Mouse (Mus musculus): ENCODE data around the gene Gad2.

Gad2 gene

DNA sequence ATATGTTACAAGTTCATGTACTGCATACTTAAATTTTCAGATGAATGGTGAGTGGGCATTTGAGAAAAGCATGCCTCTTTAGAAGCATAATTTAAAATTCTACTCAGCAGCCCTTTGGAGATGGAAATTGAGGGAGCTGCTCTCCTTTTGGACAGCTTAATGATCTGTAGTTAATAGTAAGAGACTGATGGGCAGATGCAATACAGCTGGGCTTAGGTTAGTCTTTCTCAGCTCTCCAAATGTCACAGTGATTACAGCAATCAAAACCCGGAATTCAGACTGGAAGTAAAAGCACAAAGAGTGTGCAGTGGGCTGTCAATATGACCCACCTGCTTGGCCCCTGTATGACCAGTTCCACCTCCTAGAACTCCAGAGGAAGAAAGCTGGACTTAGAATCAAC is 24.1 kb downstream of the Gad2 start:
- no peak for DNase-seq (ENCODE audit: low read depth, low spot score)

DNA sequence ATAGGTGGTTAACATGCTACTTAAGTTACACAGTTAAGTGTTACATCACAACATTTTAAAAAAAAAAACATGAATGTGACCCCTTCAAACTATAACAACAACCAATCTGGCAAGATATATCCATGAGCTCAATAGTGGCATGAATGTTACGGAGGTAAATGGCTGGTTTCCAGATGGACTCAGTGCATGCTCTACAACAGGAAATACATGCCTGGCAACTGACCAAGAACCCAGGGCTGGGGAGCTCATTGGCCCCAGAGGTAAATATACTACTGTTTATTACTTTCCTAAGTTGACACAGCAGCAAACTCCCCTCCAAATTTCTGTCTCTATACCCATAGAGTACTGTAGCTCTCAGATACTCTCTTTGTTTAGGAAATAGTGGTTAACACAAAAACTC is 26.4 kb downstream of the Gad2 start:
- no peak for DNase-seq (ENCODE audit: low read depth, low spot score)

DNA sequence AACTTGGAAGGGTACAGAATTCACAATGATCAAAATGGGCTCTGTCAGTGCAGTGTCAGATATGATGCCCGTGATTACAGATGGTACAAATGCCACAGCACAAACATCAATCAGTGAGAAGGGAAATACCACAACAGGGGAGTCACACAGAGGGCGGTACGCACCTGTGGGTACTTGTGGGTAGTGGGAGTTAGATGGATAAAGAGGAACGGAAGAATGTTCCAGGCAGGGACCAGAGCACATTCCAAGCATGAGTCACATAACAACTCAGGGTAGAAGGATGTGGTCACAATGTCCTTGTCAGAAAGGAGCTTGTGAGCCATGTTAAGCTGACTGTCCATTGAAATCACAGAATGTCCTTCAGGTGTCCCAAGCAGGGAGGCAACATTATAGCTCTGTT is 29.8 kb downstream of the Gad2 start:
- no peak for DNase-seq (ENCODE audit: low read depth, low spot score)

DNA sequence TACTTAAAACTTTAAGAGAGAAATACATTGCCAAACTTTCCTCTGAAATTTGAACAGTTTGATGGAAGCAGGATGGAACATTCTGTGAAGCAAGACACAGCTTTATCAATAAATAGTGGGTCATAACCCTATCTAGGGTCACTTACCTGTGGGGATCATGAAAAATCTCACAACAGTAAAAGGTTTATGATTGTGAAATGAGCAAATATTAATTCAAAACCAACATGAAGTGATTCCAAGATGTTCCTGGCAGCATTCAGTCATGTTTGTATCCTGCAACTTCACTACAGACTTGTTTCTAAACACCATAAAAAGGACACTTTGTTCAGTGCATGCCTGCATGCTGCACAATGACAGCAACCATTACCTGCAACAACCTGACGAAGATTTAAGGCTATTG is 41.7 kb downstream of the Gad2 start:
- no peak for DNase-seq (ENCODE audit: low read depth, low spot score)

DNA sequence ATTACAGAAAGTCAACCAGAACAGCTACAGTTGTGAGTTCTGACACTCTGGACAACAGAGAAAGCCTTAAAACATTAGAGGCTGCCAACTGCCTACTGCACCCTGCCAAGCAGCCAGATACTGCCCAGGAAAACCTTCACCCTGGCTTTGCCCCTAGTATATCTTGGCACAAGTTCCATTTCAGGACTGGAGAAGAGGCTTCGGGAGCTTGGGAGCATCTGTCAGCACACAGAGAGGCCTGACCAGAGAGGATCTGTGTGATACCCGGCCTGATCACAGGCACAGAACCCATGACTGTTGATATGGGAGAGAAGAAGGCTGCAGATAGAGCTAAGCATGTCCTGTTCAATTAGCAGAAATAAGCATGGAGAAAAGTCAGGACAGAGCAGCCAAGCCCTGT is 48.4 kb downstream of the Gad2 start:
- no peak for DNase-seq (ENCODE audit: low read depth, low spot score)

DNA sequence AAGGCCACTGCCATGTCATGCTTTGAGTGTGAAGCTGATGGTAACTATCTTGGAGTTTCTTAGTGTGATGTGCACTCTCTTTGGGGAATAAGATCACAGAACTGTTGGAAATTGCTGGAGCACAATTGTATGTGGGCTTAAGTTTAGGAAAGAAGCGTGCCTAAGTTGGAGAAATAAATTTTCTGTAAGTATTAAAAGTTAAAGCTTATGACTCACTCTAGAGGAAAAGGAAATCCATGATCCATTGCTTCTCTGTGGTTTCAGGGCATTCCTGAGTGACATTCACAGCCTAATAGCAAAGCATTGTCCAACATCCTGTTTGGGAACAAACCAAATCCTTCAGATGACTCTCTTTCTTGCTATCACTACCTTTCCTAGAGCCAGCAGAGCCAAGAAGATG is 49.3 kb downstream of the Gad2 start:
- DNase-seq (ENCODE audit: low read depth, low spot score): no peak

DNA sequence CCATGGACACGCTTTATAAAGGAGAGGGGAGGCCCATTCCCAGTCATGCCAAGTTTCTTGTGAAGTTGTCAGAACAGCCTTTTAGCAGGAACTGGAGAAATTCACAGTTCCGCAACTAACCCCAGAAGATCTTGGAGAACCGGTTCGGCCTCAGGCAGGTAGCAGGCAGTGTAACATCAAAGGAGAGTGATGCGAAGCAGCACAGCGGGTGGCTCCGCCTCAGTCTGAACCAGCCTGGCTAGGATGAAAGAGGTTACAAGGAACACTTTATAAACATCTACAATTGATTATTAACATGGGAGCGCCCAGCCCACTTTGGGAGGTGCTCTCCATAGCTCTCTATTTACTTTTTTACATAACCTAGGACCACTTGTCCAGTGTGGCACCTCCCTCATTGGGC is 55.1 kb downstream of the Gad2 start:
- DNase-seq (ENCODE audit: low read depth, low spot score): no peak

DNA sequence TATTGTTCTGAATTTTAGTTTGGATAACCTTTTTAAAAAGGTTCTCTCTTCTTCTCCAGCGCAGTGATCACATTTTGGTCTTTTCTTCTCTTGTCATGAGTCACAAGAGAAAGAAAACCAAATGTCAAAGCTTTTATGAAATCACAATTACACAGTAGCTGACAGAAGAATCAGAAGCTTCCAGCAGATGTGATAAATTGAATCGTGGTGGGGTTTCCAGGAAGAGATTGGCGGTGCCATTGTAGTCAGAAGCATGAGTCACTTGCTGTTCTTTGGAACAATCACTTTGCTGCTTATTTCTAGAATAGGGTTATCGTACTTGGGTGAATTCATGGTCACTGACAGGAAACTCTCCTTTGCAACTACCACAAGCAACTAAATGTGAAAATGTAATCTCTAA is 57.9 kb downstream of the Gad2 start:
- DNase-seq (ENCODE audit: low read depth, low spot score): peak; percentile 31

DNA sequence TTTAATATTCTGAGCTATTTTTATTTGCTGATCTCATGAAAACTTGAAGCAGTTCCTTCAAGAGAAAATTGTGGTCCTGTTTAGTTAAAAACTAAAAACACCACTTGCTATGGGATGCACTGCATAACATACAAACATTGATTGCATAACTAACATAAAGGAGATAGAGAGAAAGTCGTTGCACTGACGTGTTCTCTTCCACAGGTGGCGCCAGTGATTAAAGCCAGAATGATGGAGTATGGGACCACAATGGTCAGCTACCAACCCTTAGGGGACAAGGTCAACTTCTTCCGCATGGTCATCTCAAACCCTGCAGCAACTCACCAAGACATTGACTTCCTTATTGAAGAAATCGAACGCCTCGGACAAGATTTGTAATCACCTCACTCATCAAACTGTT is 68.0 kb downstream of the Gad2 start:
- DNase-seq (ENCODE audit: low read depth, low spot score): peak; percentile 28

DNA sequence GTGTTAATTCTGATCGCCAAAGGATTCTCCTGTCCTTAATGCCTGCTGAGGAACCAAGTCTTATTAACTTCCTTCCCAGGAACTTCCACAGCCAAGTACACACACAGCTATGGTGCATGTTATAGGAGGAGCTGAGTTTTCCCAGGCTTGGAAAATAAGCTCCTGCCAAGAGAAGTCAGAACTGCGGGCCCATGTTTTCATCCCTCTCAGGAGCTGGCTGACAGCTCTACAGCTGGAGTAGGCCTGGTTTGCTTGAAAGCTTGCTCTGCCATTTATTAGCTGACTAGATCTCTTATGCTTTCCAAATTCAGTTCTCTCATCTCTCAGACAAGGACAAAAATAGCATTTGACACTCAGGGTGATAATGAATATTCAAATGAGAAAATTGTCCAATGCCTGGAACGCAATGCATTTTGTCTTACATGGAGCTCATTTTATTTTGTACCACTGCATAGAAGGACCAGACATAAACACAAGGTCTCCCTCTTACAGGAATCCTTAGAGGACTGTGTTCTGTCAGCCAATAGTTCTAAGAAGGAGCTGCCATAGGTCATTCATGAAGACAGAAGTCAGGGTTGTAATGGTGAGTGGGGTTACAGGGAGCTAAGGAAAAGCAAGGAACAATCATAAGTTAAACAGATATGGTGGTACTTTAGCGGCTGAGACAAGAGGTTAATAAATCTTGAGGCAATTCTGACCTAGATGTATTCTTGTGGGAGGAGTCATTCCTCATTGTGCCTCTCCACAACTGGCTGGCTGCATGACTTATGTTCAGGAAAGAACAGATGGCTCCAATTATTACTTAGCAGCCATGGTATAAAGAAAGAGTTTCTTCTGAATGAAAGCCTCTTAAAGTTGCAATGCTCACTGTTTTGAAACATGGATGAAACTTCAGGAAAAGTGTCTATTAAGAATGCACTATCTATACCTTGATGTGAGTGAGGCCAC is 83.0 kb downstream of the Gad2 start:
- no peak for DNase-seq (ENCODE audit: low read depth, low spot score)

DNA sequence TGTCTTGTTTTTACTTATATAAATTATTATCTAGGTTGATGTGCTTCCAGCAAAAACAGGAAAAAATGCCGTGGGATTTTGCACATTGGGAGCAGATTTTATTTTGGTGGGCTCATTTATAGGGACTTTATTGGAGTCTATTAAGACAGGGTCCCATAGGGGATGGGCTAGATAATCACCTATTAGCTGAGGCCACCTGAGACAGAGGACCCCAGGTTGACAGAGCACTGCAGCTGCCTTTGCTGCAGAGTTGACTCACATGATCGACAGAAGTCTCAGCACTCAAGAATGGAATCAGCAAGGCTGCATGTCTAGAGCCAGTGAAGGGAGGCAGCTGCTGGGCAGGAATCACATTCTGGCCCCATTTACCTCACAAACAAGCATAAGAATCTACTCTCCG is 84.2 kb downstream of the Gad2 start:
- DNase-seq (ENCODE audit: low read depth, low spot score): no peak

DNA sequence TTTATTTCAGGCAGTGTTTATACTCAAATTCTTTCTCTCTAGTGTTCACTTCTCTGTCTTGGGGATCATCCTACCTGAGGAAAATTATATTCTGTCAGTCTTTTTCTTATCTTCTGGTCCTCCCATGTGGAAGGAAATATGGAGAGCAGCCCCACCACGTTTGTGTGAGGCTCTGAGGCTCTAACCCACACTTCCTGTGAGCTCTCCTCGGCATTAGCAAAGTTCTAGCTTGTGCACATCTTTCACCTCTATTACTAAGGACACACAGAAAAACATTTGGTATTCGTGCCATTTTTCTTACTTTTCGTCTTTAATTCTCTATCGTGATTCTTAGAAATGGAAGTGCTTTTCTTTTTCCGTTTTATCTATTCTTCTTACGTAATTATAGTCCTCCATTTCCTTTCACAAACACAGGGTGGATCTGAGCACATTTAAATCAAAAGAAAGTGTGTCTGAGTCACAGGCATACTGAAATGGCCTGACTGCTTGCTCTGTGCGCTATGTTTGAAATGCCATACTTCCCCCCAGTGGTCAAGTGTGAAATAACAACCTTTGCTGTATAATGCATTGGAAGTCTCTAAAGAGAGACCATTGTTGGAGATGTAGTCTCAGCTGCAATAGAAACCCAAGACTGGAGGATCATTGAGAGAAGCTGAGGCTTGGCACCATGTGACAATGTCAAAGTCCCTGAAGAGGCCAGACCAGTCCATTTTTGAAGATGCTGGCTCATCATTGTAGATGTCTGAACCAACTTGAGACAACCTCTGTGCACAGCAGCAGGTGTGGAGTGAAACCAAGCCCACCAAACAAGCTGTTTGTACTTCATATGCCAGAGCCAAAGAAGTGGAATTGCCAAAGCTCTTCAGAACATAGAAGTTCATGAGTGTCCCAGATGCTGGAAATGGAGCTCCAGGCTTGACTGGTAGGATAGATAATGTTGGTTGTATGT is 99.8 kb downstream of the Gad2 start:
- DNase-seq (ENCODE audit: low read depth, low spot score): peak; percentile 93

DNA sequence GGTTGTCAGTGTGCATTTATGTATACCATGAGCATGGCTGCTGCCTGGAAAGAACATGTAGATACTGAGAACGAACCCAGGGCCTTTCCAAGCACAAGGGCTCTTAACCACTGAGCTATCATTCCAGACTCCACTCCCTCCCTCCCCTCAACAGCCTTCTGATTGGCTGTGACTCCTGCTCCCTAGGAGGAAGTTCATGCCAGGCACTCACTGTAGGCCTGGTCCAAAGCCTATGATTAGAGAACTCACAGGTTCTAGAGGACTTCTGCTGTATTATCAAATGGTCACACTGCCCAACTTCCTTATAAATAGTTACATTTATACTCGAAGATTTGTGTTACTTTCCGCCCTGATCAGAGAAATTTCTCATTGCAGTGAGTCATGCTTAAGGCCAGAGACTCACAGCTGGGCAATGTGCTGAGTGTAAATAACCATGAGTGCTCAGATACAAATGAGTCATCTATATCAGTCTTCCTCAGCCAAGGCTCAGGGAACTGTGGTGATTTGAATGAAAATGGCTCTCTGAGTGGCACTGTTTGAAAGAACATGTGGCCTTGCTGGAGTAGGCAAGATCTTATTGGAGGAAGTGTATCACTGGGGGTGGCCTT is 102.0 kb downstream of the Gad2 start:
- no peak for DNase-seq (ENCODE audit: low read depth, low spot score)

DNA sequence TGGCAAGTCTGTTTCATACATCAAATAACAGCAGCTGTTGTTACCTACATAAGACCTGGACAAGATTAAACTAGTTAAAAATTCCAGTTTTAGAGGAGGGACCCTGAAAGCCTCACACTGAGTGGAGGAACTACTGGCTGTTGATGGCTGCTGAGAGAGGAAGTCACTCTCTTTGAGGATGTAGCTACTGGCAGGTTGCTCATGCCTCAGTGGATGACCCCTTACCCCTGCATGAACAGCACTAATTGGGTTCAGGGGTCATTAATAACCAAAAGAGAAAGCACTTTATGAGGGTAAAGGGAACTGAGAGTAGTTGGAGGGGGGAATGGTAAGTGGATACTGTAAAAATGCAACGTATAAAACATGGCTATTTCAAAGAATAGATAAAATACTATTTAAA is 105.1 kb downstream of the Gad2 start:
- no peak for DNase-seq (ENCODE audit: low read depth, low spot score)

DNA sequence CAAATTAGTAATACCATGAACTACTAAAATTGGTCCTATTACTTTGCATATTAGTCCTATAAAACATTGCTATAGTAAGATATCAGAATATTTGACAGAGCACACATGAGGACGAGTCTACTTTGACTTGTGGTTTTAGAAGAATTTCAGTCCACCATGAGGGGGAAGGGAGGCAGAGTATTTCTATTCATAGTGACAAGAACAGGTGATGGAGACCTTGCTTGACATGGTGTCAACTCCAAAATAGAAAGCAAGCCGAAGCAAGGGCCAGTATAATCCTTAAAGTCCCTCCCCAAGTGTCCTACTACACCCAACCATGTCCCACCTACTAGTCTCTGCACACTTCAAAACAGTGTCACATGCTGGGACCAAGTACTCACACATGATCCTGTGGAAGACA is 114.1 kb downstream of the Gad2 start:
- DNase-seq (ENCODE audit: low read depth, low spot score): no peak

DNA sequence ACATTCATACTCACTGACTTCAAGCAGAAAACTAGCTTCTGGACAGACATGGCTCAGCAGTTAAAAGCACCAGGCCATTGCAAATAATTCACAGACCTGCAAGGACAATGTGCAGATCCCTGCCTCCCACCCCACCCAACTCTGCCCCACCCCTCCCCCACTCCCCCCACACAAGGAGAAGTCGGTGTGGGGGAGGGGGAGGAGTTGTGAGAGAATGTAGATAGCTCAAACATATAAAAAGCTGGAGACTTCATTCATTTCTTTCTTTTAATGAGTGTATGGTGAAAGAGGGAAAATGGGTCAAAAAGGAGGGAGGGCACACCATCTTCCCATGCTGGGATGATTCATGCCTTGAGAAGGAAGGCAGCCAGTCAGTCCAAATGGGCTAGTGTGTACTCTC is 117.4 kb downstream of the Gad2 start:
- peak; percentile 43 for DNase-seq (ENCODE audit: low read depth, low spot score)

DNA sequence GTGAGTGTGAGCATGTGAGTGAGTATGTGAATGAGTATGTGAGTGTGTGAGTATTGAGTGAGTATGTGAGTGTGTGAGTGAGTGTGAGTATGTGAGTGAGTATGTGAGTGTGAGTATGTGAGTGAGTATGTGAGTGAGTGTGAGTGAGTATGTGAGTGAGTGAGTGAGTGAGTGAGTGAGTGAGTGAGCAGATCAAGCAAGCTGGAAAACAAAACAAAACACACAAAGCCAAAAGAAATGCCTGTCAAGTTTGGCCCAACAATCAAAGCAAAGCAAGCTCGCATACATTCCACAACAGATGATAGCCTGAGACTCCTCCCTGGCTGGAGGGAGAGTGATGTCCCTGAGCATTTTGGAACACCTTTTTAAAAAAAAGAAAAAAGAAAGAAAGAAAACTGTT is 118.4 kb downstream of the Gad2 start:
- DNase-seq (ENCODE audit: low read depth, low spot score): no peak

DNA sequence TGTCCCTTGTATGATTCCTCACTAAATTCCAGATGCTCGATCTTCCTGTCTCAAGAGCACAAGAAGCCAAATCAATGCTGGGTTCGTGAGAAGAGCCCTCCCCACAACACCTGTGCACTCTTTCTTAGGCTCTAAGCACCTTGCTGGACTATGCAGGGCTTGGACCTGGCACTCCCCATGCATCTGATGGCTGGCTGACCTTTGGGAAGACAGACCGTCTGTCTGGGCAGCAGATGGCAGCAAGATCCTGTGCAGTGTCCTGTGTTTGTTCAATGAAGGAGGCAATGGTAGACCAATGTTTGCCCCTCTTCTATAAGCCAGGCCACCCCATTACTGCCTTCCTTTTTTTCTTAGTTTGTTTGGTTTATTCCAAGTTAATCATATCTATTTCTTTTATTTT is 119.2 kb downstream of the Gad2 start:
- no peak for DNase-seq (ENCODE audit: low read depth, low spot score)
